Mouse (Mus musculus): Measurements from ENCODE around the gene Gm4141. TPM values are rescaled to one million over a fixed set of nuclear protein-coding genes. Genes with fewer than 3 reads are reported as not detected.

Gene Gm4141
- total RNA-seq (2023) = not detected

GRCm38 (mm10) chr7:20576141-20576540 lies at the start of gene Gm4141:
Gene Gm4141, minus strand, starts transcription at chr7:20576241.

GRCm38 (mm10) chr7:20598921-20599320 lies 22.9 kb upstream of the Gm4141 start, which contains the start of gene Gm4513:
Gene Gm4513, minus strand, starts transcription at chr7:20599021.

GRCm38 (mm10) chr7:20545657-20546056 lies 30.4 kb downstream of the Gm4141 start, which contains the start of gene Gm5726:
Gene Gm5726, minus strand, starts transcription at chr7:20545757.

GRCm38 (mm10) chr7:20533537-20533936 lies 42.5 kb downstream of the Gm4141 start, which contains the start of gene Vmn1r104:
Gene Vmn1r104, plus strand, starts transcription at chr7:20533837.

Other genes starting within 250 kb of the Gm4141 start
- not detected for gene Gm4133, start 242.2 kb downstream of the Gm4141 start, total RNA-seq (2023)
- not detected for gene Gm5728, start 200.8 kb downstream of the Gm4141 start, total RNA-seq (2023)
- gene Vmn1r100, start 158.3 kb downstream of the Gm4141 start, total RNA-seq (2023) = not detected
- not detected for gene Vmn1r101, start 133.6 kb downstream of the Gm4141 start, total RNA-seq (2023)
- not detected for gene Gm10670, start 101.3 kb downstream of the Gm4141 start, total RNA-seq (2023)
- not detected for gene Vmn1r103, start 65.7 kb downstream of the Gm4141 start, total RNA-seq (2023)
- gene Vmn1r104, start 42.4 kb downstream of the Gm4141 start, total RNA-seq (2023) = not detected
- gene Gm5726, start 30.5 kb downstream of the Gm4141 start, total RNA-seq (2023) = not detected
- not detected for gene Gm4513, start 22.8 kb upstream of the Gm4141 start, total RNA-seq (2023)
- gene Vmn1r107, start 92.7 kb upstream of the Gm4141 start, total RNA-seq (2023) = not detected
- gene Vmn1r111, start 127.0 kb upstream of the Gm4141 start, total RNA-seq (2023) = not detected
- not detected for gene Gm10668, start 154.4 kb upstream of the Gm4141 start, total RNA-seq (2023)
- gene Vmn1r112, start 194.9 kb upstream of the Gm4141 start, total RNA-seq (2023) = not detected
- not detected for gene Vmn1r113, start 211.0 kb upstream of the Gm4141 start, total RNA-seq (2023)
- gene Vmn1r114, start 235.9 kb upstream of the Gm4141 start, total RNA-seq (2023) = not detected